ENCODE assay signal across 7 mouse cellular contexts in the genomic region with DNA sequence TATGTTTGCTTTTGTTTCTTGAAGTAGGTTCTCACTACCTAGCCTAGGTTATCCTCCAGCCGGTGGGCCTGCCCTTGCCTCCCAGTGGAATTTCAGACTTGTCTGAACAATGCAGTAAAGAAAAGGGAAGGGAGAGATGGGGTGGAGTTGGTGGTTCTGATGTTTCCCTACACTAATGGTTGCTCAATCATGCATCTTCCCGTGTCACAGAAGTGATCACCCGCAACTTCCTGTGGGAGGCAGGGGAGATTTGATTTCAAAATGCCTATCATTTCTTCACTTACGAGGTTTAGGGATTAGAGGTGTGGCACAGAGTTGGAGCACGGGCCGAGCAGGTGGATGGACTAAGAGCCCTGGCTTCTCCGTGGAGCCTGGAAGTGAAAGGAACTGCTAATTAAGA. TPM values are rescaled to one million over a fixed set of nuclear protein-coding genes. Genes with fewer than 3 reads are reported as not detected.
DNase-seq lines count a peak whose midpoint lies in the region; ATAC-seq lines count a peak whose summit lies in the region.

No protein-coding gene starts in this region.

- H3K27ac ChIP-seq in forebrain, embryonic 14.5 days (ENCODE audit: low read depth, low read length): no peak overlapping the region
- no peak overlapping the region for H3K27ac ChIP-seq in intestine, embryonic 15.5 days
- no peak overlapping the region for H3K27ac ChIP-seq in midbrain, embryonic 15.5 days

- H3K9me3 ChIP-seq in forebrain, embryonic 14.5 days (replicated peaks; ENCODE audit: control insufficient read depth, low read length): no peaks in the 10 kb centered on the region
- no peaks in the 10 kb centered on the region for H3K9me3 ChIP-seq in intestine, embryonic 15.5 days
- no peaks in the 10 kb centered on the region for H3K9me3 ChIP-seq in midbrain, embryonic 15.5 days

- H3K9ac ChIP-seq in forebrain, embryonic 14.5 days (ENCODE audit: low read length): no peak overlapping the region
- no peak overlapping the region for H3K9ac ChIP-seq in intestine, embryonic 15.5 days
- H3K9ac ChIP-seq in midbrain, embryonic 15.5 days: no peak overlapping the region

- H3K4me3 ChIP-seq in forebrain, embryonic 14.5 days (ENCODE audit: low read depth, low read length): no peak overlapping the region
- H3K4me3 ChIP-seq in intestine, embryonic 15.5 days (replicated peaks): peak overlapping the region; percentile 76
- H3K4me3 ChIP-seq in midbrain, embryonic 15.5 days: peak overlapping the region; percentile 70

- peaks cover 11% of the 10 kb centered on the region for H3K36me3 ChIP-seq in forebrain, embryonic 14.5 days (ENCODE audit: control insufficient read depth, insufficient read depth, low read length)
- H3K36me3 ChIP-seq in intestine, embryonic 15.5 days: peaks cover 10% of the 10 kb centered on the region; the same call in 1 of the 2 replicates
- H3K36me3 ChIP-seq in midbrain, embryonic 15.5 days (replicated peaks): no peaks in the 10 kb centered on the region

- ATAC-seq in forebrain, embryonic 14.5 days: peak; percentile 3; the same call in 1 of the 2 replicates
- ATAC-seq in intestine, embryonic 15.5 days: no peak
- no peak for ATAC-seq in midbrain, embryonic 15.5 days (replicated peaks)
- no peak for ATAC-seq in erythroid progenitor cell, adult 5-6 weeks (replicated peaks; ENCODE audit: low FRiP score, poor library complexity, severe bottlenecking)

- H3K27me3 ChIP-seq in forebrain, embryonic 14.5 days (replicated peaks; ENCODE audit: control insufficient read depth, insufficient read depth, low read length): 0 out of 2 replicates have a peak, but pooled peaks cover 4% of the 10 kb centered on the region
- no peaks in the 10 kb centered on the region for H3K27me3 ChIP-seq in intestine, embryonic 15.5 days (replicated peaks)
- no peaks in the 10 kb centered on the region for H3K27me3 ChIP-seq in midbrain, embryonic 15.5 days (replicated peaks)

- 27% methylated on average over 7 of the region's 7 CpGs for WGBS in forebrain, embryonic 14.5 days
- 40% methylated on average over 7 of the region's 7 CpGs for WGBS in intestine, embryonic 15.5 days
- 24% methylated on average over 7 of the region's 7 CpGs for WGBS in midbrain, embryonic 15.5 days

- DNase-seq in urinary bladder, postnatal 14 days (ENCODE audit: low spot score): peak; percentile 10
- no peak for DNase-seq in urinary bladder, postnatal 25 days (ENCODE audit: low spot score)
- DNase-seq in forebrain, embryonic 14.5 days (ENCODE audit: low spot score): no peak
- no peak for DNase-seq in layer of hippocampus, adult 11-12 months (ENCODE audit: low spot score)

- H3K4me1 ChIP-seq in forebrain, embryonic 14.5 days (ENCODE audit: control insufficient read depth, insufficient read depth, low read length): peaks cover 15% of the 10 kb centered on the region
- H3K4me1 ChIP-seq in intestine, embryonic 15.5 days (replicated peaks): peaks cover 15% of the 10 kb centered on the region
- peaks cover 27% of the 10 kb centered on the region for H3K4me1 ChIP-seq in midbrain, embryonic 15.5 days

- peak overlapping the region; percentile 82 for H3K4me2 ChIP-seq in forebrain, embryonic 14.5 days (ENCODE audit: low read length)
- H3K4me2 ChIP-seq in intestine, embryonic 15.5 days (replicated peaks): peak overlapping the region; percentile 73
- H3K4me2 ChIP-seq in midbrain, embryonic 15.5 days: peak overlapping the region; percentile 71

RNA-seq across cellular contexts. Expression of a gene that starts 0.6 kb away (rescaled TPM):
- polyA plus RNA-seq in forebrain, embryonic 14.5 days (2014; fragmentation: Nextera tagmentation; extraction: Ambion mirVana): 72.1 and 73.3 TPM in 2 replicates
- 120 and 131 TPM in 2 replicates for polyA plus RNA-seq in intestine, embryonic 15.5 days (2015; fragmentation: Nextera tagmentation; extraction: Ambion mirVana)
- 68.7 and 69.8 TPM in 2 replicates for polyA plus RNA-seq in midbrain, embryonic 15.5 days (2015; fragmentation: Nextera tagmentation; extraction: Ambion mirVana)
- total RNA-seq in erythroid progenitor cell, adult 5-6 weeks (2015; ENCODE audit: low replicate concordance): 70.3 and 79.2 TPM in 2 replicates
- 31.8 and 33.1 TPM in 2 replicates for total RNA-seq in erythroid progenitor cell, adult 5-6 weeks (2017; ENCODE audit: low replicate concordance)

RNA-seq across cellular contexts. Expression of a gene that starts 58.2 kb away (rescaled TPM):
- 30.5 and 31.7 TPM in 2 replicates for polyA plus RNA-seq in forebrain, embryonic 14.5 days (2014; fragmentation: Nextera tagmentation; extraction: Ambion mirVana)
- 13.3 and 13.4 TPM in 2 replicates for polyA plus RNA-seq in intestine, embryonic 15.5 days (2015; fragmentation: Nextera tagmentation; extraction: Ambion mirVana)
- 22.4 and 23.6 TPM in 2 replicates for polyA plus RNA-seq in midbrain, embryonic 15.5 days (2015; fragmentation: Nextera tagmentation; extraction: Ambion mirVana)
- total RNA-seq in erythroid progenitor cell, adult 5-6 weeks (2015; ENCODE audit: low replicate concordance): 5.0 and 13.0 TPM in 2 replicates
- total RNA-seq in erythroid progenitor cell, adult 5-6 weeks (2017; ENCODE audit: low replicate concordance): 6.5 and 7.8 TPM in 2 replicates
